Mouse (Mus musculus) kidney, adult 2 months (tissue): ENCODE measurements around the gene Plekha6. TPM values are rescaled to one million over a fixed set of nuclear protein-coding genes. Genes with fewer than 3 reads are reported as not detected.

Source experiments
- DNase-seq: peaks from one replicate; pipeline ENCODE4 v3.0.0; 2021
- H3K27ac ChIP-seq: fragments of 200-500 bp; 2 replicates; pipeline ENCODE4 v1.5.1; 2012; ENCODE audit warnings: low read depth, low read length, control low read depth, inconsistent platforms; ENCODE audit not compliant: insufficient read depth
- H3K27me3 ChIP-seq: fragments of 200-500 bp; replicated peaks from 2 replicates; pipeline ENCODE4 v1.6.1; 2012; ENCODE audit warnings: mild to moderate bottlenecking, moderate library complexity, low read length, inconsistent platforms; ENCODE audit not compliant: control insufficient read depth, insufficient read depth
- H3K36me3 ChIP-seq: fragments of 200-500 bp; 2 replicates; pipeline ENCODE4 v1.6.1; 2012; ENCODE audit warnings: mild to moderate bottlenecking, moderate library complexity, low read length, inconsistent platforms; ENCODE audit not compliant: control insufficient read depth, insufficient read depth
- H3K4me1 ChIP-seq: fragments of 200-500 bp; 2 replicates; pipeline ENCODE4 v1.6.1; 2011; ENCODE audit warnings: low read length; ENCODE audit not compliant: control insufficient read depth, insufficient read depth
- H3K4me3 ChIP-seq: fragments of 200-500 bp; 2 replicates; pipeline ENCODE4 v1.5.1; 2011; ENCODE audit warnings: mild to moderate bottlenecking, low read depth, low read length, control low read depth; ENCODE audit not compliant: insufficient read depth
- CTCF ChIP-seq: fragments of 200-500 bp; conservative IDR thresholded peaks from 2 replicates; pipeline ENCODE4 v1.5.1; 2011; ENCODE audit warnings: low read depth, mild to moderate bottlenecking, control low read depth, low read length, moderate library complexity, mixed read lengths; ENCODE audit not compliant: insufficient read depth, insufficient read length
- POLR2A ChIP-seq: fragments of 200-500 bp; IDR thresholded peaks from one replicate; pipeline ENCODE4 v1.6.1; 2011; ENCODE audit warnings: low read depth, low read length, control low read depth
- WGBS: fragments of 180-500 bp; shearing (Covaris S2); methylation state at CpG from one replicate; pipeline ENCODE4 v1.1.7; 2018; 5-methylcytosine and 5-hydroxymethylcytosine counted together
- polyA plus RNA-seq: library from polyadenylated mRNA; depleted of rRNA; stranded (reverse); fragments of >200 nt; gene quantifications from 2 replicates; pipeline ENCODE4 v1.2.3, GENCODE M21; 2012

The Plekha6 gene
- polyA plus RNA-seq, 1 experiment = 91.4 TPM

DNA sequence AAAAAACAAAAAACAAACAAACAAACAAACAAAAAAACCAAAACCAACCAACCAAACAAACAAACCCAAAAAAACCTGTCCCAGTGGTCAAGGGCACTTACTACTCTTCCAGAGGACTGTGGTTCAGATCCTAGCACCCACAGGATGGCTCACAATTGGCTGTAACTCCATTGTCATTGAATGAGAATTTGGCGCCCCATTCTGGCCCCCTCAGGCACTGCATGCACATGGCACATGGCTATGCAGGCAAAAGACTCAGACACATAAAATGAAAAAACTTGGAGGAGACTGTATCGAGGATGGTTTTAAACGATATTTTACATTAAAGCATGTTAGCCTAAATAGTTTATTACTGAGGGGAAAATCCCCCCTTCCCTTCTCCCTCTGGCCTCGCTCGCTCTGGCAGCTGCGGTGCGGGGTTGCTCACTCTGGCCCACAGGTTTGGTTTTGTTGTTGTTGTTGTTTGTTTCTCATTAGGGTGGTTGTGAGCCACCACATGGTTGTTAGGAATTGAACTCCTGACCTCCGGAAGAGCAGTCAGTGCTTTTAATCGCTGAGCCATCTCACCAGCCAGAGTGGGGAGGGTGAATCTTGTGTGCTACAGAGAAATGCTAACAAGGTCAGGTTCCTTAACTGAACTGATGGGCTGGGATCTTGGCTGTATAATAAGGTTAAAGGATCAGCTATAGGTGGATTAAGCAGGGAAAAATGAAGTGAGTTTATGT lies 38.2 kb upstream of the Plekha6 start:
- TF ChIP-seq POLR2A = no peak
- TF ChIP-seq CTCF = 0 out of 2 replicates have a peak, but pooled peaks have one; percentile 15
- 83% methylated on average over 9 of the region's 9 CpGs for WGBS
- Histone ChIP-seq H3K4me1 (0 out of 2 replicates have a peak, but pooled peaks cover 5% of the 10 kb centered on the region), H3K36me3 (no peaks in the 10 kb centered on the region), H3K27me3 (no peaks in the 10 kb centered on the region), H3K4me3 (no peak overlapping the region), H3K27ac (no peak overlapping the region)
- no peak for DNase-seq

DNA sequence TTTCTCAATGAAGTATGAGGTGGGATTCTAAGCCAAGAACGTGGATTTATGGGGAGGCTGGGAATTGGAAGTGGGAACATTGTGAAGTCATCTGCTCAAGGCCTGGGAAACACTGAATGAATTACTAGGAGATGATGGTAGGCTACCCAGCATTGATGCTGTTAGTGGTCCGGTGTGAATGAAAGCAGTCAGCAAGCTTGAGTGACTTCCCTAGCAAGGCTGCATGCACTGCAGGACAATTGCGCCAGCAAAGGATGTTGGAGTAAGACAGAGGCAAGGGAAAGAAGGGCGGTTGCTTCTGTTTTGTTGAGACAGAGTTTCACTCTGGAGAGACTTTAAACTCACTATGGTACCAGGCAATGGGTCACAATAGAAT lies 37.7 kb upstream of the Plekha6 start:
- no peak for DNase-seq

DNA sequence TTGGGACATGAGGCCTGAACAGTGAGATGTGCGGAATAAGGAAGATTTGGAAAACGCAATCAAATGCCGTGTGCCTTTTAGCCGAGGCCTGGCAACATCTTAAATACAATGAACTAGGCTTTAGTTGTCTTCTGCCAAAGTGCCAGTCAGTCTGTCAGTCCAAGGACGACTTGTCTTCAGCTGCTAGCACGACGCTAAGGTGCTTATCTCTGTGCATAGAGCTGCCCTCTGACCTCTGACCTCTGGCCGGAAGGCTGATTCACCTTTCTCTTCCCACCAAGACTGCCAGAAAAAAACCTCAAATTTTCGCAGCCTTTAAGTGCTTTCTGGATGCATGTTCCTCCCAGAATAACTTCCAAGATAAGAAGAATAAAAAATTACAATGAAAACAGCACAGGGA lies 36.7 kb upstream of the Plekha6 start:
- H3K27ac ChIP-seq = no peak overlapping the region
- TF ChIP-seq CTCF (no peak), POLR2A (no peak)

More for the DNA sequence above, 37.7 kb upstream of the Plekha6 start:
- H3K27ac ChIP-seq = no peak overlapping the region
- H3K4me3 ChIP-seq = no peak overlapping the region
- H3K36me3 ChIP-seq = no peaks in the 10 kb centered on the region
- H3K27me3 ChIP-seq = no peaks in the 10 kb centered on the region
- H3K4me1 ChIP-seq = 0 out of 2 replicates have a peak, but pooled peaks cover 5% of the 10 kb centered on the region
- 70% methylated on average over 4 of the region's 4 CpGs for WGBS
- TF ChIP-seq CTCF = no peak
- TF ChIP-seq POLR2A = no peak

DNA sequence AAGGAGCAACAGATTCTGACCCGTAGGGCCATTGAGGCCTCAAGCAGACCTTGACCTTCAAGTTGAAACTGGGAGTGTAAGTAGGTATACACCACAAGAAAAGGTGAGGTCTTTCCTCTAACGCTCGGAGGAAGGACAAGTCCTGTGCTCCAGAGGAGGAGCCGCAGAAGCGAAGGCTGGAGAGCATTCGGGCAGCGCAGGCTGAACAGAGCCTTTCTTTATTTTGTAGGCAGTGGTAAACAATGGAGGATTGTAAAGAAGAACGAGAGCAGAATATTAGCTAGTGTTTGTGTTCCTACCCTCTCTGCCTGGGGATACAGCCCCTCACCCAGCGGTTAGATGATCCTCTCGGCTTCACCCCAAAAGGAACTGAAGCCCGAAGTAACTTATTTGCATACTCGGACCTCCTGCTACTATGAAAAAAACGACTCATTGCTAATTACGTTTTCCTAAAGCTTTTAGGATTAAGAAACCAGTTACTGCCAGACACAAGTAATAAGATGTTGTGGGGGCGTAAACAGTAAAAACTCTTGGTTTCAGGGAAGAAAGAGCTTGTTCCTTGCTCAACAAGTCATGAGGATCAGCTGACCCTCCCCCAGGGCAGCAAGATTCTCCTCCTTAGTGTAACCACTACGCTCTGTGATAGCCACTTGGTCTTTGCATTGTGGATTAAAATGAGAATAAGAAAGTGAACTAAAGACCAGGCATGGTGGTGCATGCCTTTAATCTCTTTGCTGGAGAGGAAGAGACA lies 34.4 kb upstream of the Plekha6 start:
- WGBS = 48% methylated on average over 16 of the region's 16 CpGs
- no peaks in the 10 kb centered on the region for H3K27me3 ChIP-seq
- no peak overlapping the region for H3K4me3 ChIP-seq
- H3K4me1 ChIP-seq = no peaks in the 10 kb centered on the region
- TF ChIP-seq POLR2A (no peak), CTCF (no peak)
- no peak for DNase-seq
- H3K27ac ChIP-seq = no peak overlapping the region
- H3K36me3 ChIP-seq = no peaks in the 10 kb centered on the region; the same call in 1 of the 2 replicates

More for the DNA sequence above, 36.7 kb upstream of the Plekha6 start:
- Histone ChIP-seq H3K27me3 (no peaks in the 10 kb centered on the region), H3K4me3 (no peak overlapping the region), H3K4me1 (0 out of 2 replicates have a peak, but pooled peaks cover 5% of the 10 kb centered on the region), H3K36me3 (no peaks in the 10 kb centered on the region)
- WGBS = 68% methylated on average over 9 of the region's 9 CpGs
- no peak for DNase-seq

DNA sequence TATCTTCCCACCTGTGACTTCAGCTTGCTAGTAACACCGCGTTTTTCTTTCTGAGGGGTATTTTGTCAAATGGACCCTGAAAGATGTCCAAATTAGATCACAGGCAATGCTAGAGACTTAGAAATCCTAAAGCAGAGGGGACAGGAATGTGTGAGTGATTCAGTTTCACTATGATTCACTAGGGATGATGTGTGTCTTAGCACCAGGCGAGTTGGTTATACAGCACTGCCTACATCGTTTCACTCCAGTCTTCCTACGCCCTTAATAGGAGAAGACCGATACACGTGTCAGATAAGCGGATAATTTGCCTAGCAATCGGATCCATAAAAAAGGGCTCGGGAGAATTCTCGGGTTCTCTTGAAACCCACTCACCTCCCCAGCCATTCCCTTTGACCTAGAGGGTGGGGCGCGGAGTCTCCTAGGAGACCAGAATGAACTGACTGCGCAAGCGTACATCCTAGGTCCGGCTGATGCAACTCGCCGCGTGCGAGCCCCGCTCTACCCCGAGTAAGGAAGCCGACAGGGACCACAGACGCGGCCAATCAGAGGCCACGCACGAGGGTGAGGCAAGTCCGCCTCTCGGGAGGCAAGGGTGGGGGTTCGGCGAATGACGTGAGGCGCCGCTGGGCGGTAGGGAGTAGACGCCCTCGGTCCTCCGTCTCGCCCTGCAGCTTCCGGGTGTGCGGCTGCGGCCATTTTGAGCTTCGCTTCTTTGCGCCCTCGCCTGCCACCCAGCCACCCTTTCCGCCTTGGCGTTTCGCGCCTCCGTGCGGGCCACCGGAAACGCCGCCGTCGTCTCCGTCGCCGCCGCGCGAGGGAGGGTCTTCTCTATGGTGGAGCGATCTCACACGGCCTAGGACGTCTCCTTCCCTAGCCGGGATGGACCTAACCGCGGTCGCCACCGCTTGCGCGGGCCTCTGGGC lies 33.1 kb upstream of the Plekha6 start, which contains the start of gene Ppp1r15b:
Ppp1r15b (plus strand) TSS at position 506 of the 923 bp plus-strand sequence.
- DNase-seq = peak; percentile 100
- peak within 1 kb of the TSS; percentile 97 for H3K27ac ChIP-seq
- no peaks in the 10 kb centered on the region; the same call in 1 of the 2 replicates for H3K36me3 ChIP-seq
- no peaks in the 10 kb centered on the region for H3K27me3 ChIP-seq
- peak within 1 kb of the TSS; percentile 87 for H3K4me3 ChIP-seq
- TF ChIP-seq POLR2A (peak; percentile 97), CTCF (no peak)
- peaks cover 8% of the 10 kb centered on the region; the same call in 1 of the 2 replicates for H3K4me1 ChIP-seq
- under 1% methylated on average over 72 of the region's 72 CpGs for WGBS

DNA sequence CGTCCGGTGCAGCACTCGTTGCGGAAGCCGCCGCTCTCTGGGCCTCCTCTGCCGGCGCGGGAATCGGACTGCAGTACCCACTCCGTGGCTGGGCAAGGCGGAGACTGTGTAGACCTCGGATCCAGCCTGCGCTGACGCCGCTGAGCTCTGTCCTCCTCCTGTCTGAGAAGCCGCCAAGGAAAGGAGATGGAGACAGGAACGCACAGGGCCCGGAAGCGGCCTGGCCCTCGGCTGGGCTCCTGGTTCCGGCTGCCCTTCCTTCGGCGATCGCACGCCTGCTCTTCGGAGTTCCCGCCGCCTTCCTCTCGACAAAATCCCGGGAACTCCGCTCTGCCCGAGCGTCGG lies 32.5 kb upstream of the Plekha6 start:
- Histone ChIP-seq H3K27ac (peak overlapping the region; percentile 97), H3K36me3 (no peaks in the 10 kb centered on the region; the same call in 1 of the 2 replicates), H3K4me3 (peak overlapping the region; percentile 87), H3K27me3 (no peaks in the 10 kb centered on the region), H3K4me1 (peaks cover 10% of the 10 kb centered on the region; the same call in 1 of the 2 replicates)
- no peak for DNase-seq
- under 1% methylated on average over 35 of the region's 35 CpGs for whole genome bisulfite sequencing
- no peak for TF ChIP-seq POLR2A
- no peak for TF ChIP-seq CTCF

DNA sequence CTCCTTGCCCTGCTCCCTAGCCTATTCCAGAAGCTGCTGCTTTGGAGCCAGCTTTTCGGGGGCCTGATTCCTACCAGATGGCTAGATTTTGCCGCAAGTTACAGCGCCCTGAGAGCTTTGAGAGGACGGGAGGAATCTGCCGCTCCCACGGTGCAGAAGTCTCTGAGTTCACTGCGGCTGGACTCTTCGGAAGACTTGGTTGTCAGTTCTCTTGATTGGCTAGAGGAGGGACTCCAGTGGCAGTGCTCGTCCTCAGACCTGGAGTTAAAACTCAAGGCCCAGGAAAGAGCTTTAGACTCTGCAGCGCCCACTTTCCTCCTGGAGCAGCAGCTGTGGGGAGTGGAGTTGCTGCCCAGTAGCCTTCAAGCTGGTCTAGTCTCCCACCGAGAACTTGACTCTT lies 32.1 kb upstream of the Plekha6 start:
- WGBS = under 1% methylated on average over 11 of the region's 11 CpGs
- H3K4me1 ChIP-seq = peaks cover 10% of the 10 kb centered on the region; the same call in 1 of the 2 replicates
- peak overlapping the region; percentile 87 for H3K4me3 ChIP-seq
- peak overlapping the region; percentile 97 for H3K27ac ChIP-seq
- peak; percentile 43 for DNase-seq
- no peaks in the 10 kb centered on the region; the same call in 1 of the 2 replicates for H3K36me3 ChIP-seq
- TF ChIP-seq CTCF = no peak
- TF ChIP-seq POLR2A = no peak
- H3K27me3 ChIP-seq = no peaks in the 10 kb centered on the region
